Mouse (Mus musculus): ENCODE results near the gene Hist1h2bp. TPM values are rescaled to one million over a fixed set of nuclear protein-coding genes. Genes with fewer than 3 reads are reported as not detected.
"Not testable (repeated sequence)": the region's sequence is repeated elsewhere in the genome, so short reads cannot be mapped to it uniquely, and the experiment has no call there.

The Hist1h2bp gene
- polyA plus RNA-seq, 1 experiment: 2.1 TPM

- not testable (repeated sequence) for DNase-seq (ENCODE audit: low read depth, low spot score)
- 1% methylated on average over 15 of the region's 35 CpGs for WGBS
Measured at GRCm38 (mm10) chr13:21782361-21783254, 4.7 kb upstream of the Hist1h2bp start.

- DNase-seq (ENCODE audit: low read depth, low spot score): peak; percentile 78
- WGBS: under 1% methylated on average over 17 of the region's 20 CpGs
Measured at GRCm38 (mm10) chr13:21783255-21783617, 4.0 kb upstream of the Hist1h2bp start, which contains the start of gene Hist1h3i. Gene Hist1h3i, minus strand, starts transcription at chr13:21783370.

DNA sequence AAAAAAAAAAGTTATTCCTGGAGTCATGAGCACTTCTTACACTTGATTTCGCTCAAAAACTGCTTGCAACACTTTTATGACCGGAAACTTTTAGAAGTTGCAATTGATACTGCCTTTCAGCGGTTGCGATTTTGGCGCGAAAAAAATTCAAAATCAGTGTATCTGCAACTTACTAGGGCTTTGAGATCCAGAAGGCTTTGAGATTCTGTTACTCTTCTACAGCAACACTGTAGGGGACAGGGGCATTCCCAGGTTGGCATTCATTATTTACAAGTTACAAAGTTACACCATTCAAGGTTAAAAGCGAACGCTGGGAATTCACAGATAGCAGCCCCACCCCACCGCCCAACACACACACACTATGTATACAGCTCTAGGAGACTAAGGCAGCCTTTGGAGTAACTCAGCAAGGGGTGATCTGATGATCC is 3.5 kb upstream of the Hist1h2bp start:
- WGBS: 3% methylated on average over 9 of the region's 9 CpGs

GRCm38 (mm10) chr13:21784311-21784710 is 3.0 kb upstream of the Hist1h2bp start:
- 47% methylated on average over 6 of the region's 6 CpGs for WGBS
- no peak for DNase-seq (ENCODE audit: low read depth, low spot score)

More for the DNA sequence above, 3.5 kb upstream of the Hist1h2bp start:
- DNase-seq (ENCODE audit: low read depth, low spot score): no peak

- 10% methylated on average over 8 of the region's 8 CpGs for WGBS
Measured at GRCm38 (mm10) chr13:21786189-21786898, 917 bp upstream of the Hist1h2bp start.

GRCm38 (mm10) chr13:21787760-21788593 is 716 bp downstream of the Hist1h2bp start:
- DNase-seq (ENCODE audit: low read depth, low spot score): no peak
- WGBS: 37% methylated on average over 17 of the region's 21 CpGs

More at GRCm38 (mm10) chr13:21786189-21786898, 917 bp upstream of the Hist1h2bp start:
- DNase-seq (ENCODE audit: low read depth, low spot score): no peak

DNA sequence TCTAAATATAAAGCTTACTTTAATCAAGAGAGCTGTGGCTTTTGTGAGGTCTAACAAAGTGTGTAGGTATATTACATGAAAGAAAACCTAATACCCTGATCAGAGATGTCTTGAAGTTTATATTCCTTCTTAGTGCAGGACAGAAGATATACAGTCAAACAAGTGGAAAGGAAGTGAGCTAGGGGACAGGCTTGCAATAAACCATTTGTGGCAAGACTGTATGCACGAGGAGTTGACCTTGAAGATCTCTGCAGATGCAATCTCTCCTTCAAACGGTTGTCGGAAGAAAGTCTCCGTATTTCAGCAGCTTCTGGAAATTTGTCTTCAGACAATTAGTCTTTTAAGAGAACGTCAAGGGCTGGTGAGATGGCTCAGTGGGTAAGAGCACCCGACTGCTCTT is 2.7 kb downstream of the Hist1h2bp start:
- DNase-seq (ENCODE audit: low read depth, low spot score): no peak
- 65% methylated on average over 6 of the region's 6 CpGs for WGBS

GRCm38 (mm10) chr13:21790601-21791283 is 3.5 kb downstream of the Hist1h2bp start:
- no peak for DNase-seq (ENCODE audit: low read depth, low spot score)
- 14% methylated on average over 18 of the region's 18 CpGs for WGBS

- 92% methylated on average over 7 of the region's 7 CpGs for WGBS
- DNase-seq (ENCODE audit: low read depth, low spot score): no peak
Measured at GRCm38 (mm10) chr13:21795584-21795983, 8.3 kb downstream of the Hist1h2bp start.

GRCm38 (mm10) chr13:21797163-21797562 is 9.9 kb downstream of the Hist1h2bp start:
- DNase-seq (ENCODE audit: low read depth, low spot score): not testable (repeated sequence)

DNA sequence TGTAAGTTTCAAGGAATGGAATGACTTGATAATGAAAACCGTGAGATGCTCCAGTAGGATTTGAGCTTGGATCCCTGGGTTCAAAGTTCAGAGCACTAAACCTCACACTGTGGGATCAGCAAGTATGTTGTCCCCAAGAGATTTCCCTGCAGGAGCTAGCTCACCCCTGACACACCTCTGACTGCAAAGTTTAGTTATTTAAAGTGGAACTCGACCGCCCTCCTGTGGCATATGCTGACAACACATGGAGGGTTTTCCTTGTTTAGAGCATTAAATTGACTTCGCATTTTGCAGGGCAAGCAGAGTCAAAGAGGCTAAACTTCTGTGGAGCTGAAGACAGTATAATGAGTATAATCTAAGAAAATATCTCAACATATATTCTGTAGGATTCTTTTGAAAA is 15.8 kb downstream of the Hist1h2bp start:
- DNase-seq (ENCODE audit: low read depth, low spot score): not testable (repeated sequence)
- no CpG with 5 or more reads among the region's 4 CpGs for WGBS

- not testable (repeated sequence) for DNase-seq (ENCODE audit: low read depth, low spot score)
- no CpG with 5 or more reads among the region's 23 CpGs for WGBS
Measured at GRCm38 (mm10) chr13:21810073-21810472, 22.8 kb downstream of the Hist1h2bp start, which contains the start of the genes Hist1h2bq and Hist1h2ao. Gene Hist1h2bq, minus strand, starts transcription at chr13:21810197. Gene Hist1h2ao, plus strand, starts transcription at chr13:21810465.

DNA sequence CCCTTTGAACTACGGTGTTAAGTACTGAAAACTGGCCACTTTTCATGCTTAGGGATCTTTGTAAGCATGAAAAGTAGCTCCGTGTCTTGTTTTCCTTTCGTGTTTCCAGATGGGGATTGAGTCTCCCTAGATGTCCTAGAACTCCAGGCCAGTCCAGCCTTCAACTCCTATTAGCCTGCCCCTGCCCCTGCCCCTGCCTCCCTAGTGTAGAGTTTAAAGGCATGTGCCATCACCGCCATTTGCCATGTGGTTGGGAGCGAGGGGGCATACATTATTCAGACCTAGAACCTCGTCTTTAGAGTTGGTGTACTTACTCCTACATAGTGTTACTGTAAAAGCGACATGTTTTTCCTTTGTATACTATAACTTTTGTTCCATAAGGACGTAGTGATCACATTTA is 23.8 kb downstream of the Hist1h2bp start:
- no CpG with 5 or more reads among the region's 8 CpGs for WGBS
- DNase-seq (ENCODE audit: low read depth, low spot score): not testable (repeated sequence)

- not testable (repeated sequence) for DNase-seq (ENCODE audit: low read depth, low spot score)
Measured at GRCm38 (mm10) chr13:21811539-21811938, 24.3 kb downstream of the Hist1h2bp start, which contains the start of gene Hist1h4m. Gene Hist1h4m, plus strand, starts transcription at chr13:21811746.

GRCm38 (mm10) chr13:21812092-21812491 is 24.8 kb downstream of the Hist1h2bp start:
- DNase-seq (ENCODE audit: low read depth, low spot score): not testable (repeated sequence)
- WGBS: under 1% methylated on average over 14 of the region's 14 CpGs

More at GRCm38 (mm10) chr13:21811539-21811938, 24.3 kb downstream of the Hist1h2bp start, which contains the start of gene Hist1h4m:
- no CpG with 5 or more reads among the region's 24 CpGs for WGBS

- not testable (repeated sequence) for DNase-seq (ENCODE audit: low read depth, low spot score)
- WGBS: 62% methylated on average over 7 of the region's 16 CpGs
Measured at GRCm38 (mm10) chr13:21820082-21820890, 33.0 kb downstream of the Hist1h2bp start.

- DNase-seq (ENCODE audit: low read depth, low spot score): peak; percentile 25
Measured at GRCm38 (mm10) chr13:21828511-21828910, 41.2 kb downstream of the Hist1h2bp start.

DNA sequence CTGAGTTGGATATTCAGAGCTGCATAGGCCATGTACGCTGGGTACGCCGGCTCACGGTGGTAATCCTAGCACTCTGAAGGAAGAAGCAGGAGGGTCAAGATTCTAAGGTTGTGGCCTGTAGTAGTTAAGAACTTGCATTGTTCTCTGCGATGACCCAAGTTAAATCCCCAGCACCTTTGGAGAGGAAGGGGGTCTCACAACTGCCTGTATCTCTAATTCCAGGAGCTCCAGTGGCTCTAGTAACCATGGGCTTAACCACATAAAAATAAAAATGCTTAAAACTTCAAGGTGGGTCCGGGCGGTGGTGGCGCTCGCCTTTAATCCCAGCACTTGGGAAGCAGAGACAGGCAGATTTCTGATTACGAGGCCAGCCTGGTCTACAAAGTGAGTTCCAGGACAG is 43.1 kb downstream of the Hist1h2bp start:
- 94% methylated on average over 10 of the region's 10 CpGs for WGBS
- no peak for DNase-seq (ENCODE audit: low read depth, low spot score)

More at GRCm38 (mm10) chr13:21828511-21828910, 41.2 kb downstream of the Hist1h2bp start:
- WGBS: 33% methylated on average over 3 of the region's 3 CpGs
